Mouse (Mus musculus) spleen, postnatal 14 days (tissue): ENCODE data around the gene Tmem151b.

Source experiments
- DNase-seq, 2 experiments: peaks; one replicate each; pipeline ENCODE4 v3.0.0; 2021 to 2022; ENCODE audit warnings: low spot score in 2 of 2

Tmem151b gene

GRCm38 (mm10) chr17:45584096-45584896, 34.8 kb upstream of the Tmem151b start:
- no peak for DNase-seq

- DNase-seq, result no peak
Observed at GRCm38 (mm10) chr17:45582715-45583355, 33.4 kb upstream of the Tmem151b start.

DNA sequence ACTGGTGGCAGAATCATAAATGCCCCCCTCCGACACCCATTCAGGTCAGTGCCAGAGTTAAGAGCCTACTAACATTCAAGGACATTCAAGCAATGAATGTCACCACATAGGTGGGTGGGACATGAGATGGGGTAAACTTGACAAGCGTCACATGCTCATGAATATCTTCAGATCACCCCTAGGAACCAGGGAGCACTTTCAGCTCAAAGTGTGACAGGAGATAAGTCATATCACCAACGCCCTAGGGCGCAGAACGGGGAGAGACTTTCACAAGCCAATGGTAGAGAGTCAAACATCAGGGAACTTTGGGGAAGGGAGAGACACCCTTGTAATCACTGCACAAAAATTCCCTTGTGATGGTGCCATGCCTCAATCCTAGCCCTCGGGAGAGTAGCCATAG, 32.7 kb upstream of the Tmem151b start:
- DNase-seq, result no peak

GRCm38 (mm10) chr17:45581567-45581983, 32.1 kb upstream of the Tmem151b start:
- DNase-seq, result peak; percentile 47 to 73

DNA sequence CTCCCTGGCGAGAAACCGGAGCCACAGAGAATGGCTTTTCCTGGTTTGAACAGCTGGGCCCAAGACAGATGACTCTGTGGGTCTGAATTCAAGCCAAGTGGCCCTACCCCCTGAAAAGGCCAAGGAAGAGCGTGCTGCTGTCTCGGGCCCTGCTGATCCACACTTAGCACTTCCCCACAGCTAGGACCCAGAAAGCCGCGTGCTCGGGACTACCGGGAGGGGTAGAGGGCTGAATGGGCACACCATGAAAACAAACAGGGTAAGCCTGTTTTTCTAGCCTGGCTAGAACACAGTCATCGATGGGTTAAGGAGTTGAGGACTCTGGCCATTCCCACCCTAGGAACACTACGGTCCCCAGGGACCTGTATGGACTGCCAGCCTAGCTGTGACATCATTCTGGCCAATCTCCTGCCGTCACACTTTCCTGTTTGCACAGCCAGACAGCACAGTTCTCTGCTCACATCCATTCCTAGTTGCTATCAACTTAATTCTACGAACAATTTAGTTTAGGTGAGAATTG, 31.5 kb upstream of the Tmem151b start:
- DNase-seq, result no peak

- no peak for DNase-seq
Observed at GRCm38 (mm10) chr17:45579554-45579953, 30.1 kb upstream of the Tmem151b start.

DNA sequence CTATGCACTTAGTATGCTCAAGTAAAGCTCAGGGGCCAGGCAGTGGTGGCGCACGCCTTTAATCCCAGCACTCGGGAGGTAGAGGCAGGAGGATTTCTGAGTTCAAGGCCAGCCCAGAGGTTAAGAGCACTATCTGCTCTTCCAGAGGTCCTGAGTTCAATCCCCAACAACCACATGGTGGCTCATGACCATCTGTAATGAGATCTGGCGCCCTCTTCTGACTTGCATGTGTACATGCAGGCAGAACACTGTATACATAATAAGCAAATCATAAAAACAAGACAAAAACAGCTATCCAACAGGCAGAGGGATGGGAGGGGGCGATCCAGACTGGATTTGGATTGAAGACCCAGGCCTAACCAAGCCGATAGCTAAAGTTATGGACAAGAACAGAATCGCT, 29.4 kb upstream of the Tmem151b start:
- DNase-seq, result no peak

DNA sequence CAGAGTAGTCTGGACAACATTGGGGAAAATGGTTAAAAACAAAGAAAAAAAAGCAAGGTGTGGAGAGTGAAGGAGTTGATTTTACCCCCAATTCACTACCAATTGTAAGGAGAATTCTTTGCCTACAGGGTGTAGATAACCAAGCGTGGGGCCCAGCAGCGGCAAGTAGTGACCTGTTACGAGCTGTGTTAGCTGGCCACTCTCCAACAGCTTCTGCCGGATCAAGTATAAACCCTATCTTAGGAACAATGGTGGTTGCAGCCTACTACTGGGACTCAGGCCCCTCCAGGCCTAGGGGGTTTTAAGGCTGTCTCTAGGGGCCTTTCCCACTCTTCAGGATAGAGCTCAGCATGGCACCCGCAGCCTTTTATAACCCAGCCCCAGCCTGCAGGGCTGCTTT, 28.8 kb upstream of the Tmem151b start:
- DNase-seq, result no peak

DNA sequence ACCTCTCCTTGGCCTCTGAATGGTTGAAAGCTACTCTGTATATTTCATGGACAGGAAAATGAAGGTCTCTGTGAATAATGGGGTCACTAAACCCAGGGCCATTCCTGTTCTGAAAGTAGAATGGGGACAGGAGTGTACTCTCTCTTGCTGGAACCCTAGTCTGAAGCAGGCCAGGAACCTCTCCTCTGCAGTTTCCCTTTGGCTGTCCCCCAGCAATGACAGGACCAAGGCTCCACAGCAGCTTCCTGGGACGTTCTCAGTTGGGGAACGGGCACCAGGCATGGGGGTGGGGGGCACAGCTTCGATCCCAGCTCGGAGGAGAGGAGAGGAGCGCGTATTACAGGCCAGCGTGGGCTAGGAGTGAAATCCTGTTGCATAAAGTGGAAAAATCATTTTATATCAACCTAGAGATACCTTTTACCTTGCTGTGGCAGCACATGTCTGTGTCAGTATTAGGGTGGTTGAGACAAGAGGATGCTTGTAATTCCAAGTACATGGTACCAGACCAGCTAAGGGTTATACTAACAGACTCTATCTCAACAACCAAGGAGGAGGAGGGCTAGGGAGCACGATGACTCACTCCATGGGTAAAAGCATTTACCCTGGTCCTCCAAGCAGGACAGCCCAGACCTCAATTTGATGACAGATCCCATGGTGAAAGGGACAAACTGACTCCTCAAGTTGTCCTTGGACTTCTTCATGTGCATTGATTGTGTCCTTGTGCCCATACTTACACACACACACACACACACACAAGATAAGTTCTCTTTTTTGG, 25.8 kb upstream of the Tmem151b start:
- no peak for DNase-seq

- peak; percentile 42 to 50 for DNase-seq
Observed at GRCm38 (mm10) chr17:45574129-45574761, 24.8 kb upstream of the Tmem151b start.

- peak; percentile 88 for DNase-seq
Observed at GRCm38 (mm10) chr17:45573780-45574123, 24.3 kb upstream of the Tmem151b start.

DNA sequence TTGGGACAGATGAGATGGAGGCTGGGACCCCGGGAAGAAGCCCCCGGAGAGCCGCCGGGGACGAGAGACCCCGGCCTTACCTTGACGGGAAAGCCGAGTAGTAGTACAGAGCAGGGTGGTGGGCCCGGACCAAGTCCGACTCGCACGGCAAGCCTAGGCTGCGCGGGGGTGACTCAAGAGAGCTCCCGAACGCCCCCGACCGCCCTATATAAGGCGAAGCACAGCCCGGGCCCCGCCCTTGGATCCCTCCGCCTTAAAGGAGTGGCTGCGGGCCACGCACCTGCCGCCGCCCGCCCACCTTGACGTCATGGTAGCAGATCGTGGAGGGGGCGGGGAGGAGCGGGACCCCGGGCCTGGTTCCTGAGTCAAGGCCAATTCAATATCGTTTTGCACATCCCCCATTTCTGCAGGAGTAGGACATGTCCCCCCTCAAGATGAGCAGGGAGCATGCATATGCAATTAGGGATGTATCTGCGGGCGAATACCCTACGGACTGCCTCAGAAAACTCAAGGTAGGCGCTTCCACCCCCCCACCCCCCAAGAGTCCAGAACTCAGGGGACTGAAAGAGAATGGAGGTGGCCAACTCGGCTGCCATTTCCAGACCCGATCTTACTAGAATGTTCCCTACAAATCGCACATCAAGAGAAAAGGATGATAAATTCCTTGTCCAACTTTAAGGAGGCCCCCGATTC, 23.8 kb upstream of the Tmem151b start, which contains the start of gene Hsp90ab1:
Hsp90ab1 (minus strand) TSS at position 185 of the 693 bp plus-strand sequence.
- DNase-seq, result peak; percentile 96 to 98

DNA sequence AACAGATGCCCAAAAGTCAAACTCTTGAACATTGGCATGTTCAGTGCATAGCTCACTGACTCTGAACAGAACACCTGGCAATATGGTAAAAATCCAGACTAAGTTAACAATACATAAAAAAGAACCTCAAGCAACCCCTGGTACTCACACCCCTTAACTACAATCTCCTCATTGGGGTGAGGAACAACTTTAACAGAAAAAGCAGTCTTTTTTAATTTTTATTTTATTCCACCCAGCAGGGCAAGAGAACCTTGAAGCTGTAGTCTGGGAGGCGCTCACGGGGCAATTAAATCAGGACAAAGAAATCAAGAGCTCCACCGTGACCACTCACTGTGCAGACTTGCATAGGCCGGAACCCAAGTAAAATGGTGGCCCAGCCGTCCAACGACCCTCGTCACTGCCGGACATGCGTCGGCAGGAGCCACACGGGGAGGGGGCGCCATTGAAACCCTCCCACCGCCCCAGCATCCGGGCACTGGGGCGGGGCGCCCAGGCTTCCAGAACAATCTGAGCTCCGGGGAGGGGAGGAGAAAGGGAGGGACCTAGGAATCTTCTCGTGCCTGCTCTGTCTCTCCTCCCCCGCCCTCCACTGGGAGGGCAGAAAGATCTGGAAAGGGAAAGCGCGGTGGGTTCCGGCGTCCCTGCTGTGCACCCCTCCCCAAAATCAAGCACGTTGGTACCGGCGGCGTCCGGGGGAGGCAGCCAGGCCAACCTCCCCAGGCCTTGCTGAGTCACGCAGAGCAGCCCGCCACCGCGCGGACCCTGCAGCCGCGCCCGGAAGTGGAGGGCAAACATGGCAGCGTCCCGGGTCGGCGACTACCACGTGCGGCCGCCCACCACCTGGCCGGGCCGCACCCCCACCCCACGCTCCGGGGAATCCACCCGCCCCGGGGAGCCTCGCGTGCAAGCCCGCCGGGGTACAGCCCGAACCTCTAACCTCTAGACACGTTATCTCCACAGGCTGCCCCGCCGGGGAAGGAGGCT, 22.9 kb upstream of the Tmem151b start:
- DNase-seq, result peak; percentile 41 to 59

GRCm38 (mm10) chr17:45569999-45570398, 20.5 kb upstream of the Tmem151b start:
- DNase-seq, result no peak

DNA sequence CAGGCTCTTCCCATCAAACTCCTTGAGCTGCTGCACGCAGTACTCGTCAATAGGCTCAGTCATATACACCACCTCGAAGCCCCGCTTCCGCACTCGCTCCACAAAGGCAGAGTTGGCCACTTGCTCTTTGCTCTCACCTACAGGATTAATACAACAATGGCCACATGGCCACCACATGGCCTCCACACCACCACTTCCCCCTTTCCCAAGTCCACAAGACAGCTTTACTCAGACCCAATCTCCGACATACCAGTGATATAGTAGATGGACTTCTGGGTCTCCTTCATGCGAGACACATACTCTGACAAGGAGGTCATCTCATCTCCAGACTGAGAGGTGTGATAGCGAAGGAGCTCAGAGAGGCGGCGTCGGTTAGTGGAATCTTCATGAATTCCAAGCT, 19.5 kb upstream of the Tmem151b start:
- DNase-seq, result no peak

DNA sequence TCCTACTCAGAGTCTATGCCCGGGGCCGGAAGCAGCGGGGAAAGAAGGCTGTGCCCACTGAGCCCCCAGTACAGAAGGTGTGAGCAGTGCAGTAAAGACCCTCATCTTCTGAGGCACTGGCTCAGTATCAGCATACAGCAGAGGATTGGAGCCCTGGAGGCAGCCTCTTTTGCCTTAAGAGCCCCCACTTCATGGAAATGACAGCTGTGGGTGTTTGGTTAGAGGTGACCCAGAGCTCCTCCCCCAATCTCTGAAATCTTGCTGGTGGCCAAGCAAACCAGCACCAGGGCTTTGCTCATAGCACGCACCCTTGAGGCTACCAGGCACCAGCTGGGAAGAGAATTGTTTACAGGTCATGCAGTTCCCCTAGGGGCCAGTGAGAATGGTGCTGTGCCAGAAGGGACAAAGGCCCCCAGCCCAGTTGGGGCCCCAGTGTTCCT, 17.7 kb upstream of the Tmem151b start:
- no peak for DNase-seq

- no peak for DNase-seq
Observed at GRCm38 (mm10) chr17:45566360-45567161, 17.1 kb upstream of the Tmem151b start.

- no peak for DNase-seq
Observed at GRCm38 (mm10) chr17:45566031-45566359, 16.5 kb upstream of the Tmem151b start.

GRCm38 (mm10) chr17:45565103-45565502, 15.6 kb upstream of the Tmem151b start:
- no peak for DNase-seq
